Comparison of ENCODE assay signal across 8 mouse cellular contexts in genomic region chrX:136992978-136993547, GRCm38 (mm10). TPM values are rescaled to one million over a fixed set of nuclear protein-coding genes. Genes with fewer than 3 reads are reported as not detected.
A peak's percentile ranks its signal among the peaks of the same experiment; 100 is the strongest.
DNase-seq lines count a peak whose midpoint lies in the region; ATAC-seq and TF ChIP-seq lines count a peak whose summit lies in the region.

Gene Zcchc18, plus strand, starts transcription at chrX:136993155.

- DNase-seq in T-cell, adult 2 months (ENCODE audit: low spot score), result peak; percentile 68
- DNase-seq in cerebellum, postnatal 25 days, result peak; percentile 84 to 88
- DNase-seq in gastrocnemius, adult 2 months, result peak; percentile 22
- DNase-seq in hindbrain, postnatal 0 days (ENCODE audit: low spot score), result peak; percentile 93
- peak; percentile 60 to 88 for DNase-seq in left cerebral cortex, adult 8-10 months (ENCODE audit: low spot score in 2 of 2)
- DNase-seq in lung, postnatal 4 days, result peak; percentile 45 to 55
- peak; percentile 80 to 82 for DNase-seq in right cerebral cortex, adult 2 months (ENCODE audit: low spot score in 2 of 2)
- DNase-seq in yolk sac, embryonic 10.5 days (ENCODE audit: low spot score), result peak; percentile 40

- no peak for TF ChIP-seq CTCF in gastrocnemius, adult 2 months (IDR thresholded peaks at IDR 0.05)
- 0 out of 2 replicates have a peak, but pooled peaks have one; percentile 13 for TF ChIP-seq CTCF in hindbrain, postnatal 0 days (IDR thresholded peaks at IDR 0.05; ENCODE audit: low read depth)

- peak within 1 kb of the TSS; percentile 61 for H3K9ac ChIP-seq in hindbrain, postnatal 0 days (replicated peaks; ENCODE audit: low read length)

- intact Hi-C loops in gastrocnemius, adult 2 months (cut with DNase I), result no loop called here

- no peak within 1 kb of the TSS for H3K27ac ChIP-seq in gastrocnemius, adult 2 months
- peak within 1 kb of the TSS; percentile 85 for H3K27ac ChIP-seq in hindbrain, postnatal 0 days

- no peaks in the 10 kb centered on the region for H3K27me3 ChIP-seq in hindbrain, postnatal 0 days (ENCODE audit: insufficient read depth, low read length)

- no peaks in the 10 kb centered on the region for H3K36me3 ChIP-seq in hindbrain, postnatal 0 days (ENCODE audit: insufficient read depth, low read length)

- H3K9me3 ChIP-seq in hindbrain, postnatal 0 days (ENCODE audit: low read length), result no peaks in the 10 kb centered on the region

- H3K4me2 ChIP-seq in hindbrain, postnatal 0 days (ENCODE audit: low read depth, low read length), result peak within 1 kb of the TSS; percentile 56

- 30% methylated on average over 26 of the region's 26 CpGs for WGBS in hindbrain, postnatal 0 days

- ATAC-seq in hindbrain, postnatal 0 days, result peak; percentile 98

- H3K4me1 ChIP-seq in hindbrain, postnatal 0 days (ENCODE audit: insufficient read depth, low read length), result no peaks in the 10 kb centered on the region

- H3K4me3 ChIP-seq in gastrocnemius, adult 2 months, result peak within 1 kb of the TSS; percentile 62
- peak within 1 kb of the TSS; percentile 48 for H3K4me3 ChIP-seq in hindbrain, postnatal 0 days (ENCODE audit: low read length)

RNA-seq across cellular contexts. Expression of gene Zcchc18, which starts in this region (rescaled TPM):
- total RNA-seq in gastrocnemius, adult 2 months (2021), result under 1 TPM in 1 of 2 experiments, not detected in 1; 0.11 TPM
- total RNA-seq in hindbrain, postnatal 0 days (2014; rRNA removed), result 151 and 166 TPM in 2 replicates
- 495 and 508 TPM in 2 replicates for polyA plus RNA-seq in hindbrain, postnatal 0 days (2015; fragmentation: Nextera tagmentation; extraction: Ambion mirVana)
- 100 to 1,000 TPM; 270 to 291 (median 281) TPM for total RNA-seq in left cerebral cortex, adult 8-10 months (2022)

Comparison
In these comparisons a context has a peak if more than half of its experiments do, and no peak if none do; other contexts are left out.
1. RNA of gene Zcchc18 (total RNA-seq): 270 to 291 TPM in left cerebral cortex, adult 8-10 months and 151 to 166 TPM in hindbrain, postnatal 0 days; 0.11 TPM in gastrocnemius, adult 2 months; every median in the first group is over 100 times any median in the second.
2. Peak in DNase-seq and H3K4me3 ChIP-seq in gastrocnemius, adult 2 months; RNA of the gene not detected or under 1 TPM.
3. DNase-seq: peak in every context shown above with its lines; median percentile 93 in hindbrain, postnatal 0 days; 86 in cerebellum, postnatal 25 days; 81 in right cerebral cortex, adult 2 months; 74 in left cerebral cortex, adult 8-10 months; 68 in T-cell, adult 2 months; 50 in lung, postnatal 4 days; 40 in yolk sac, embryonic 10.5 days; 22 in gastrocnemius, adult 2 months.